Comparison of ENCODE assay signal across 23 mouse cellular contexts in the genomic region with DNA sequence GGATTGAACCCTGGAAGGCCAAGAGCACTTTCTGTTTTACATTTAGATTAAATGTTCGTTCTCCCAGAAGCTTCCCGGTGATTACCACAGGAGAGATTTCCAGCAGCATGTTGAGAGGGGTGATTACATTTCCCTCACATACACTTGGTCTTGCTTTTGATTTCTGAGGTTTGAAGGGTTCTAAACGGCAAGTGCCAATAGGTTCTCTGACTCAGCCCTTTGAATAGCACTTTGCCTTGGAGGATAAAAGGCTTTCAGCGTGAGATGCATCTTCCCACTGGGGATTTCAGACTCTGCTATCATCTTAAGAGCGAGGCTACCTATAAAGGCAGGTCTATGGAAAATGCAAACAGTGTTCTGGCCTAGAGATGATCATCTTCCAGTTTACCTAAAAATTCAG.
DNase-seq lines count a peak whose midpoint lies in the region; ATAC-seq and TF ChIP-seq lines count a peak whose summit lies in the region.
"Had no signal": no experiment of that assay in that cellular context is flagged by ENCODE, and none has a peak within 500 bp of the region (broad histone marks: within the 10 kb centered on the region; RNA-seq: fewer than 3 reads in every experiment).

No protein-coding gene starts in this region.

- DNase-seq in hindbrain, embryonic 11.5 days (ENCODE audit: low spot score): no peak
- DNase-seq in brain, adult 2 months (ENCODE audit: low read depth, low spot score): peak; percentile 15
- DNase-seq in brain, embryonic 14.5 days (ENCODE audit: low read depth): peak; percentile 63
- no peak for DNase-seq in cerebellum, adult 11-12 months
- no peak for DNase-seq in left cerebral cortex, adult 9 months (ENCODE audit: low spot score in 2 of 2)
- DNase-seq: adrenal gland, postnatal 25 days; B cell, adult 2 months; cerebellum, adult 8-10 months; cerebellum, postnatal 25 days; gastrocnemius, postnatal 14 days; heart, postnatal 14 days; kidney, adult 2 months; right cerebral cortex, postnatal 4 days; thymus, adult 2 months; thymus, postnatal 36 days had no signal

- no peak overlapping the region for H3K4me3 ChIP-seq in hindbrain, embryonic 11.5 days (ENCODE audit: low read depth, low read length)
- no peak overlapping the region for H3K4me3 ChIP-seq in hindbrain, embryonic 16.5 days (ENCODE audit: low read length)
- no peak overlapping the region for H3K4me3 ChIP-seq in midbrain, embryonic 13.5 days (replicated peaks)
- H3K4me3 ChIP-seq: forebrain, embryonic 10.5 days; hindbrain, embryonic 15.5 days; intestine, embryonic 15.5 days; limb, embryonic 12.5 days; lung, embryonic 15.5 days had no signal

- H3K9ac ChIP-seq in hindbrain, embryonic 11.5 days (ENCODE audit: low read depth, low read length): no peak overlapping the region
- H3K9ac ChIP-seq in hindbrain, embryonic 16.5 days (ENCODE audit: low read depth, low read length): no peak overlapping the region
- H3K9ac ChIP-seq in midbrain, embryonic 13.5 days (replicated peaks): no peak overlapping the region
- H3K9ac ChIP-seq: hindbrain, embryonic 15.5 days; intestine, embryonic 15.5 days; limb, embryonic 12.5 days; lung, embryonic 15.5 days had no signal

- no peaks in the 10 kb centered on the region for H3K27me3 ChIP-seq in hindbrain, embryonic 11.5 days (ENCODE audit: control insufficient read depth, insufficient read depth, low read length)
- no peaks in the 10 kb centered on the region for H3K27me3 ChIP-seq in hindbrain, embryonic 16.5 days (replicated peaks; ENCODE audit: control insufficient read depth, insufficient read depth, low read length)
- no peaks in the 10 kb centered on the region for H3K27me3 ChIP-seq in midbrain, embryonic 13.5 days
- H3K27me3 ChIP-seq: hindbrain, embryonic 15.5 days; intestine, embryonic 15.5 days; limb, embryonic 12.5 days; lung, embryonic 15.5 days had no signal

- TF ChIP-seq CTCF in brain, embryonic 14.5 days (IDR thresholded peaks at IDR 0.05; ENCODE audit: borderline replicate concordance, extremely low read depth, insufficient read depth, insufficient read length): no peak

- H3K27ac ChIP-seq in hindbrain, embryonic 11.5 days (ENCODE audit: low read depth, low read length): no peak overlapping the region
- no peak overlapping the region for H3K27ac ChIP-seq in hindbrain, embryonic 16.5 days (ENCODE audit: low read depth, low read length)
- H3K27ac ChIP-seq in midbrain, embryonic 13.5 days: 0 out of 2 replicates have a peak overlapping the region, but pooled peaks have one; percentile 16
- H3K27ac ChIP-seq: forebrain, embryonic 10.5 days; hindbrain, embryonic 15.5 days; intestine, embryonic 15.5 days; kidney, postnatal 0 days; limb, embryonic 12.5 days; lung, embryonic 15.5 days had no signal

- H3K36me3 ChIP-seq in hindbrain, embryonic 11.5 days (ENCODE audit: control insufficient read depth, insufficient read depth, low read length): no peaks in the 10 kb centered on the region
- H3K36me3 ChIP-seq in hindbrain, embryonic 16.5 days (ENCODE audit: control insufficient read depth, insufficient read depth, low read length): no peaks in the 10 kb centered on the region
- no peaks in the 10 kb centered on the region for H3K36me3 ChIP-seq in midbrain, embryonic 13.5 days
- H3K36me3 ChIP-seq: forebrain, embryonic 10.5 days; hindbrain, embryonic 15.5 days; intestine, embryonic 15.5 days; limb, embryonic 12.5 days; lung, embryonic 15.5 days had no signal

- H3K4me2 ChIP-seq in hindbrain, embryonic 11.5 days (replicated peaks; ENCODE audit: low read depth, low read length): no peak overlapping the region
- H3K4me2 ChIP-seq in hindbrain, embryonic 16.5 days (ENCODE audit: low read length): no peak overlapping the region
- no peak overlapping the region for H3K4me2 ChIP-seq in midbrain, embryonic 13.5 days (replicated peaks)
- H3K4me2 ChIP-seq: hindbrain, embryonic 15.5 days; intestine, embryonic 15.5 days; limb, embryonic 12.5 days; lung, embryonic 15.5 days had no signal

- H3K4me1 ChIP-seq in hindbrain, embryonic 11.5 days (replicated peaks; ENCODE audit: control insufficient read depth, insufficient read depth, low read length): no peaks in the 10 kb centered on the region
- H3K4me1 ChIP-seq in hindbrain, embryonic 16.5 days (ENCODE audit: control insufficient read depth, insufficient read depth, low read depth, low read length): no peaks in the 10 kb centered on the region
- H3K4me1 ChIP-seq in midbrain, embryonic 13.5 days (replicated peaks): peaks cover 4% of the 10 kb centered on the region; the same call in 1 of the 2 replicates
- H3K4me1 ChIP-seq: hindbrain, embryonic 15.5 days; intestine, embryonic 15.5 days; limb, embryonic 12.5 days; lung, embryonic 15.5 days had no signal

- no peaks in the 10 kb centered on the region for H3K9me3 ChIP-seq in hindbrain, embryonic 11.5 days (ENCODE audit: control insufficient read depth, low read length)
- H3K9me3 ChIP-seq in hindbrain, embryonic 16.5 days (ENCODE audit: control insufficient read depth, low read length): no peaks in the 10 kb centered on the region
- no peaks in the 10 kb centered on the region for H3K9me3 ChIP-seq in midbrain, embryonic 13.5 days
- H3K9me3 ChIP-seq: forebrain, embryonic 10.5 days; hindbrain, embryonic 15.5 days; intestine, embryonic 15.5 days; limb, embryonic 12.5 days; lung, embryonic 15.5 days had no signal

- TF ChIP-seq POLR2A in brain, embryonic 14.5 days (IDR thresholded peaks at IDR 0.05; ENCODE audit: borderline replicate concordance, extremely low read depth, insufficient read depth, insufficient read length, poor library complexity, severe bottlenecking): no peak

- peak; percentile 45; the same call in 1 of the 2 replicates for ATAC-seq in hindbrain, embryonic 11.5 days (ENCODE audit: low FRiP score)
- ATAC-seq in hindbrain, embryonic 16.5 days: no peak
- ATAC-seq in midbrain, embryonic 13.5 days: peak; percentile 70

- WGBS in hindbrain, embryonic 11.5 days: 33% methylated on average over 5 of the region's 5 CpGs
- WGBS in hindbrain, embryonic 16.5 days: 35% methylated on average over 5 of the region's 5 CpGs
- WGBS in midbrain, embryonic 13.5 days: 36% methylated on average over 5 of the region's 5 CpGs

Comparison
In these comparisons a context has a peak if more than half of its experiments do, and no peak if none do; other contexts are left out.
1. DNase-seq: peak in brain, adult 2 months (single experiment) and brain, embryonic 14.5 days (single experiment); none in hindbrain, embryonic 11.5 days (single experiment), cerebellum, adult 11-12 months (single experiment) and left cerebral cortex, adult 9 months (0 of 2).